Mouse (Mus musculus) cerebellum, adult 2 months (tissue): ENCODE data around the gene Ankrd11. TPM values are rescaled to one million over a fixed set of nuclear protein-coding genes. Genes with fewer than 3 reads are reported as not detected.

Source experiments
- DNase-seq, 2 experiments: peaks; one replicate each; pipeline ENCODE4 v3.0.0; 2021
- H3K27ac ChIP-seq: fragments of 200-500 bp; 2 replicates; pipeline ENCODE4 v1.5.1; 2012; ENCODE audit warnings: low read length, control low read depth, inconsistent platforms; ENCODE audit not compliant: insufficient read depth
- H3K27me3 ChIP-seq: fragments of 200-500 bp; 2 replicates; pipeline ENCODE4 v1.6.1; 2012; ENCODE audit warnings: inconsistent platforms, mild to moderate bottlenecking, low read length, moderate library complexity; ENCODE audit not compliant: control insufficient read depth, insufficient read depth
- H3K4me1 ChIP-seq: fragments of 200-500 bp; 2 replicates; pipeline ENCODE4 v1.6.1; 2011; ENCODE audit warnings: low read length; ENCODE audit not compliant: control insufficient read depth, insufficient read depth
- H3K4me3 ChIP-seq: fragments of 200-500 bp; replicated peaks from 2 replicates; pipeline ENCODE3; 2011; ENCODE audit warnings: mild to moderate bottlenecking, low read depth, low read length, control low read depth; ENCODE audit not compliant: insufficient read depth
- CTCF ChIP-seq: fragments of 200-500 bp; IDR thresholded peaks from 2 replicates; pipeline ENCODE4 v1.5.1; 2011; ENCODE audit warnings: low read depth, mild to moderate bottlenecking, control low read depth, low read length, moderate library complexity, borderline replicate concordance; ENCODE audit not compliant: insufficient read depth
- POLR2A ChIP-seq: fragments of 200-500 bp; IDR thresholded peaks from 2 replicates; pipeline ENCODE4 v1.6.1; 2011; ENCODE audit warnings: low read length, control low read depth, borderline replicate concordance; ENCODE audit not compliant: insufficient read depth
- WGBS: fragments of 180-500 bp; shearing (Covaris S2); methylation state at CpG from one replicate; pipeline ENCODE4 v1.1.7; 2018; 5-methylcytosine and 5-hydroxymethylcytosine counted together
- polyA plus RNA-seq: library from polyadenylated mRNA; depleted of rRNA; stranded (reverse); fragments of >200 nt; gene quantifications from 2 replicates; pipeline ENCODE4 v1.2.3, GENCODE M21; 2012

The Ankrd11 gene
- polyA plus RNA-seq, 1 experiment: 105 TPM

GRCm38 (mm10) chr8:122903002-122903401 is 139.1 kb downstream of the Ankrd11 start:
- no peak overlapping the region for H3K4me3 ChIP-seq
- peaks cover 58% of the 10 kb centered on the region for H3K4me1 ChIP-seq
- TF ChIP-seq CTCF (no peak), POLR2A (no peak)
- peak overlapping the region; percentile 75; the same call in 1 of the 2 replicates for H3K27ac ChIP-seq
- 55% methylated on average over 5 of the region's 5 CpGs for WGBS
- H3K27me3 ChIP-seq: no peaks in the 10 kb centered on the region
- DNase-seq: no peak

- Histone ChIP-seq H3K4me3 (no peak overlapping the region), H3K27me3 (no peaks in the 10 kb centered on the region), H3K4me1 (peaks cover 54% of the 10 kb centered on the region), H3K27ac (peak overlapping the region; percentile 12)
- TF ChIP-seq POLR2A (no peak), CTCF (no peak)
- DNase-seq: peak; percentile 55 to 57
- WGBS: 5% methylated on average over 3 of the region's 3 CpGs
Measured at GRCm38 (mm10) chr8:122902581-122902980, 139.5 kb downstream of the Ankrd11 start.

DNA sequence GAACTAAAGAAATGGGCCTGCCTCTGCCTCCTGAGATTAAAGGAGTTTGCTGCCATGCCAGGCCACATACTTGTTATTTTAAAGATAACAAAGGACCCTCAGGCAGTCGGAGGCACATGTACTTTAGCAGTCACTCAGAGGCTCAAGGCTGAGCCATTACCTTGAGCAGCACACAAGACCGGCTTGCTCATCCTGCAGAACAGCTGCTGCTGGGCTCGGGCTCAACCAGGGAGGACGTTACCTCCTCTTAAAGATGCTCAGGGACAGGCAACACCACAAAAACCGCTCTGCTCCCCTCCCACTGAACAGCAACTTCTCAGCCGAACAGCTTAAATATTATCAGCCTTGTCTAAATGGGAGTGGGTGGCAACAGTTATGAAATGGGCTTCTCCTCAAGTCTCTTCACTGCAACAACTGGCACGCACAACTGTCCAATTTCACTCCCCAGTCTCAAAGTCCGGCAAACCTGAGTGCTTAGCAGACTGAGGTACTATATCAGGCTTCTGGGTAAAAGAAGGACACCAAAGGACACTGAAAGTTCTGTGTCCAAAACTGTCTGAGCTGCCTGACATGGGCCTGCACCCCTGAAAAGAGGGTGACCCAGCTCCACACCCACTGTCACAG is 140.1 kb downstream of the Ankrd11 start:
- TF ChIP-seq POLR2A (no peak), CTCF (no peak)
- no peak for DNase-seq
- Histone ChIP-seq H3K27me3 (no peaks in the 10 kb centered on the region), H3K4me1 (peaks cover 53% of the 10 kb centered on the region), H3K27ac (peak overlapping the region; percentile 12), H3K4me3 (no peak overlapping the region)
- WGBS: 51% methylated on average over 8 of the region's 8 CpGs

GRCm38 (mm10) chr8:122901476-122901875 is 140.6 kb downstream of the Ankrd11 start:
- H3K27ac ChIP-seq: peak overlapping the region; percentile 12
- no peak overlapping the region for H3K4me3 ChIP-seq
- no peaks in the 10 kb centered on the region for H3K27me3 ChIP-seq
- peaks cover 53% of the 10 kb centered on the region for H3K4me1 ChIP-seq
- no peak for DNase-seq
- WGBS: 44% methylated on average over 7 of the region's 7 CpGs
- TF ChIP-seq CTCF (no peak), POLR2A (no peak)

GRCm38 (mm10) chr8:122899085-122899484 is 143.0 kb downstream of the Ankrd11 start:
- no peak for DNase-seq
- no peaks in the 10 kb centered on the region for H3K27me3 ChIP-seq
- TF ChIP-seq POLR2A (no peak), CTCF (no peak)
- H3K4me3 ChIP-seq: no peak overlapping the region
- H3K4me1 ChIP-seq: peaks cover 32% of the 10 kb centered on the region
- WGBS: 52% methylated on average over 5 of the region's 5 CpGs
- no peak overlapping the region for H3K27ac ChIP-seq

GRCm38 (mm10) chr8:122898473-122898872 is 143.6 kb downstream of the Ankrd11 start:
- Histone ChIP-seq H3K4me3 (no peak overlapping the region), H3K4me1 (peaks cover 32% of the 10 kb centered on the region), H3K27me3 (no peaks in the 10 kb centered on the region), H3K27ac (no peak overlapping the region)
- TF ChIP-seq CTCF: no peak
- TF ChIP-seq POLR2A: no peak
- WGBS: 91% methylated on average over 12 of the region's 12 CpGs
- no peak for DNase-seq

- Histone ChIP-seq H3K27ac (no peak overlapping the region), H3K27me3 (no peaks in the 10 kb centered on the region), H3K4me3 (no peak overlapping the region), H3K4me1 (peaks cover 31% of the 10 kb centered on the region)
- no peak for DNase-seq
- TF ChIP-seq CTCF: no peak
- 91% methylated on average over 4 of the region's 4 CpGs for WGBS
Measured at GRCm38 (mm10) chr8:122898018-122898417, 144.1 kb downstream of the Ankrd11 start.

DNA sequence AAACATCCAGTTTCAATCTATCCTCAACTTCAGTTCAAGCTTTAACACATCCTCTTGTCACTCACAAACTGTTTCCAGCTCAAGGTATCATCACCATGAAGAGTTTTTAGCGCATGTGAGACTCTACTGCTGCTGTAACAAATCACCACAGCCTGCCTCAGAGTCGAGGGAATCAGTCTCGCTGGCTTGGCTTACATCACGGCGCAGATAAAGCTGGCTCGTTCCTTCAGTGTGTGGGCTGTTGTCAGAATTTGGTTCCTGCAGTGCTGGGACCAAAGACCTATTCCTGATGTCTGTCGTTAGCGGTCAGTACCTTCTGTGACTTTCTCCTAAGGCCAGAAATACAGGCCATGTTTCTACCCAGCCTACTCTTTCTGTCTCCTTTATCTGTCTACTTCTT is 144.9 kb downstream of the Ankrd11 start:
- DNase-seq: no peak
- no peak overlapping the region for H3K27ac ChIP-seq
- no peak for TF ChIP-seq POLR2A
- no peak for TF ChIP-seq CTCF

More for the DNA sequence above, 144.9 kb downstream of the Ankrd11 start:
- H3K4me1 ChIP-seq: peaks cover 23% of the 10 kb centered on the region
- no peaks in the 10 kb centered on the region for H3K27me3 ChIP-seq
- 56% methylated on average over 8 of the region's 8 CpGs for WGBS
- no peak overlapping the region for H3K4me3 ChIP-seq
